Mouse (Mus musculus) neural tube, embryonic 15.5 days (tissue): ENCODE results near the gene 5730507C01Rik. TPM values are rescaled to one million over a fixed set of nuclear protein-coding genes. Genes with fewer than 3 reads are reported as not detected.
"Not testable (repeated sequence)": the region's sequence is repeated elsewhere in the genome, so short reads cannot be mapped to it uniquely, and the experiment has no call there.

Source experiments
- ATAC-seq: fragments of 200-750 bp; cut with Nextera tagmentation; 2 replicates; pipeline ENCODE4 v1.8.0; 2017; ENCODE audit warnings: mild to moderate bottlenecking, moderate TSS enrichment, moderate library complexity; ENCODE audit not compliant: low FRiP score
- H3K27ac ChIP-seq: fragments of 300-500 bp; sonication (generic); replicated peaks from 2 replicates; pipeline ENCODE4 v1.5.1; 2015; ENCODE audit warnings: mild to moderate bottlenecking, inconsistent platforms
- H3K27me3 ChIP-seq: fragments of 300-500 bp; sonication (generic); replicated peaks from 2 replicates; pipeline ENCODE4 v1.6.1; 2015; ENCODE audit warnings: inconsistent platforms
- H3K36me3 ChIP-seq: fragments of 300-500 bp; sonication (generic); 2 replicates; pipeline ENCODE4 v1.6.1; 2015; ENCODE audit warnings: inconsistent platforms
- H3K4me1 ChIP-seq: fragments of 300-500 bp; sonication (generic); 2 replicates; pipeline ENCODE4 v1.6.1; 2015; ENCODE audit warnings: inconsistent platforms
- H3K4me2 ChIP-seq: fragments of 300-500 bp; sonication (generic); 2 replicates; pipeline ENCODE4 v1.6.1; 2015; ENCODE audit warnings: inconsistent platforms, mild to moderate bottlenecking, moderate library complexity
- H3K4me3 ChIP-seq: fragments of 300-500 bp; sonication (generic); replicated peaks from 2 replicates; pipeline ENCODE4 v1.5.1; 2015; ENCODE audit warnings: mild to moderate bottlenecking, inconsistent platforms
- H3K9ac ChIP-seq: fragments of 300-500 bp; sonication (generic); replicated peaks from 2 replicates; pipeline ENCODE4 v1.6.1; 2015; ENCODE audit warnings: mild to moderate bottlenecking, inconsistent platforms
- H3K9me3 ChIP-seq: fragments of 300-500 bp; sonication (generic); replicated peaks from 2 replicates; pipeline ENCODE4 v1.6.1; 2016; ENCODE audit warnings: inconsistent platforms
- WGBS: fragments of 180-500 bp; shearing (Covaris S2); methylation state at CpG from one replicate; pipeline ENCODE4 v1.1.7; 2015; ENCODE audit warnings: mixed read lengths; 5-methylcytosine and 5-hydroxymethylcytosine counted together
- polyA plus RNA-seq: library from polyadenylated mRNA; unstranded; fragments of >200 nt; fragmentation: Nextera tagmentation; extraction: Ambion mirVana; gene quantifications from 2 replicates; pipeline ENCODE4 v1.2.1, GENCODE M21; 2015

5730507C01Rik gene
- 3.5 and 4.3 TPM in 2 replicates for polyA plus RNA-seq

GRCm38 (mm10) chr12:18514171-18514570 lies at the start of gene 5730507C01Rik:
5730507C01Rik (plus strand) TSS chr12:18514510.
- Histone ChIP-seq H3K9me3 (0 out of 2 replicates have a peak, but pooled peaks cover 2% of the 10 kb centered on the region), H3K9ac (peak within 1 kb of the TSS; percentile 37; the same call in 1 of the 2 replicates), H3K4me3 (peak within 1 kb of the TSS; percentile 46), H3K27me3 (no peaks in the 10 kb centered on the region), H3K27ac (no peak within 1 kb of the TSS), H3K4me2 (peak within 1 kb of the TSS; percentile 53), H3K36me3 (no peaks in the 10 kb centered on the region), H3K4me1 (no peaks in the 10 kb centered on the region)
- ATAC-seq = peak; percentile 90
- 4% methylated on average over 36 of the region's 36 CpGs for WGBS

- H3K4me2 ChIP-seq = peak overlapping the region; percentile 53
- not testable (repeated sequence) for H3K4me1 ChIP-seq, H3K36me3 ChIP-seq, H3K9me3 ChIP-seq, ATAC-seq, H3K27me3 ChIP-seq, H3K27ac ChIP-seq
- H3K4me3 ChIP-seq = peak overlapping the region; percentile 46
- H3K9ac ChIP-seq = peak overlapping the region; percentile 37; the same call in 1 of the 2 replicates
- WGBS = 3% methylated on average over 49 of the region's 52 CpGs
These were observed 306 bp downstream of the 5730507C01Rik start for GRCm38 (mm10) chr12:18514616-18515015.

- H3K27ac ChIP-seq, H3K4me1 ChIP-seq, ATAC-seq, H3K27me3 ChIP-seq, H3K36me3 ChIP-seq, H3K9me3 ChIP-seq, H3K9ac ChIP-seq: not testable (repeated sequence)
- H3K4me2 ChIP-seq = peak overlapping the region; percentile 53
- WGBS = 22% methylated on average over 17 of the region's 17 CpGs
- peak overlapping the region; percentile 46 for H3K4me3 ChIP-seq
These were observed 767 bp downstream of the 5730507C01Rik start for GRCm38 (mm10) chr12:18515077-18515476.
